Mouse (Mus musculus): ENCODE data around the gene Ncoa3.

DNA sequence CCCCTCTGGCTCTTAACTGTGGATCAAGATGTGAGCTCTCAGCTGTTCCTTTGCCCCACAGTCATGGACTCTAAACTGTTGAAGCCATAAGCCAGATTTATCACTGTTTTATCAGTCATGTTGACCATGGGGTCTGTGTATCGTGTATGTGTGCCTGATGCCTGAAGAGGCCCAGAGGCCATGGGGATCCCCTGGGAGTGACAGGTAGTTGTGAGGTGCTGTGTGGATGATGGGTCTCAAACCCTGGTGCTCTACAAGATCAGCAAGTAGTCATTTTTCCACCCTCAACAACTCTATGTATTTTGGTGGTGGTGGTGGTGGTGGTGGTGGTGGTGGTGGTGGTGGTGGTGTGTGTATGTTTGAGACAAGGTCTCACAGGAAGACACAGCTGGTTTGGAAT is 8.1 kb upstream of the Ncoa3 start:
- no peak for TF ChIP-seq CTCF (IDR thresholded peaks at IDR 0.05; ENCODE audit: low read depth)
- TF ChIP-seq EP300 (IDR thresholded peaks at IDR 0.05; ENCODE audit: low read depth) = no peak

Measured in liver, postnatal 0 days (tissue).